Mouse (Mus musculus) C2C12 (cell line): Measurements from ENCODE around the gene Olfr76. TPM values are rescaled to one million over a fixed set of nuclear protein-coding genes. Genes with fewer than 3 reads are reported as not detected.
"Not testable (repeated sequence)": the region's sequence is repeated elsewhere in the genome, so short reads cannot be mapped to it uniquely, and the experiment has no call there.

ENCODE experiments used
- H3K27me3 ChIP-seq: one replicate; pipeline ENCODE4 v1.6.1; 2011; ENCODE audit not compliant: control insufficient read depth, insufficient read depth, insufficient read length
- H3K36me3 ChIP-seq: one replicate; pipeline ENCODE4 v1.6.1; 2011; ENCODE audit not compliant: control insufficient read depth, insufficient read depth
- H3K4me3 ChIP-seq: one replicate; pipeline ENCODE4 v1.5.1; 2011; ENCODE audit warnings: mild to moderate bottlenecking, control low read depth; ENCODE audit not compliant: poor library complexity, insufficient read depth, severe bottlenecking
- H3K79me2 ChIP-seq: one replicate; pipeline ENCODE4 v1.6.1; 2011; ENCODE audit not compliant: control insufficient read depth, insufficient read depth
- H3K79me3 ChIP-seq: one replicate; pipeline ENCODE4 v1.6.1; 2011; ENCODE audit warnings: low read depth, control low read depth
- H3ac ChIP-seq: one replicate; pipeline ENCODE3; 2011; ENCODE audit warnings: low read depth; ENCODE audit not compliant: control insufficient read depth, insufficient read length
- CEBPB ChIP-seq: IDR thresholded peaks from one replicate; pipeline ENCODE4 v1.6.1; 2011; ENCODE audit warnings: low read depth, mild to moderate bottlenecking, control low read depth, moderate library complexity
- CTCF ChIP-seq: IDR thresholded peaks from one replicate; pipeline ENCODE4 v1.5.1; 2011; ENCODE audit not compliant: control insufficient read depth, insufficient read depth, insufficient read length
- FOSL1 ChIP-seq: IDR thresholded peaks from one replicate; pipeline ENCODE4 v1.8.0; 2011; ENCODE audit warnings: mild to moderate bottlenecking, low read length; ENCODE audit not compliant: poor library complexity, insufficient read depth, severe bottlenecking
- MAX ChIP-seq: IDR thresholded peaks from one replicate; pipeline ENCODE4 v1.6.1; 2011; ENCODE audit warnings: mild to moderate bottlenecking, control low read depth
- MYOD1 ChIP-seq: IDR thresholded peaks from one replicate; pipeline ENCODE4 v1.6.1; 2011; ENCODE audit warnings: low read depth; ENCODE audit not compliant: control insufficient read depth, insufficient read length
- MYOG ChIP-seq: IDR thresholded peaks from one replicate; pipeline ENCODE4 v1.6.1; 2011; ENCODE audit not compliant: control insufficient read depth, insufficient read length; ENCODE audit errors: extremely low read depth
- USF1 ChIP-seq: IDR thresholded peaks from one replicate; pipeline ENCODE4 v1.6.1; 2011; ENCODE audit warnings: low read depth, mild to moderate bottlenecking, control low read depth, moderate library complexity
- long read RNA-seq, 2 experiments: library from polyadenylated mRNA; unstranded; transcript quantifications; one replicate each; pipeline ENCODE4 v2.0.0; 2019 to 2020
- polyA plus RNA-seq: library from polyadenylated mRNA; unstranded; fragments of >200 nt; fragmentation: generic; extraction: Trizol; gene quantifications from one replicate; pipeline ENCODE4 v1.2.1, GENCODE M21; 2012; ENCODE audit warnings: missing spikeins

Gene Olfr76
- not detected for polyA plus RNA-seq
- long read RNA-seq, experiment 1, result 0 reads
- long read RNA-seq, experiment 2, result 0 reads

GRCm38 (mm10) chr19:12123103-12123502, at the start of gene Olfr76:
Olfr76 (minus strand) TSS chr19:12123203.
- no peak for TF ChIP-seq CEBPB
- no peak for TF ChIP-seq CTCF
- no peak for TF ChIP-seq FOSL1
- no peak for TF ChIP-seq MYOD1
- no peak for TF ChIP-seq MYOG
- TF ChIP-seq MAX, result no peak
- no peak for TF ChIP-seq USF1
- no peak within 1 kb of the TSS for H3K4me3 ChIP-seq
- no peaks in the 10 kb centered on the region for H3K79me2 ChIP-seq
- no peaks in the 10 kb centered on the region for H3K27me3 ChIP-seq
- H3ac ChIP-seq, result no peak within 1 kb of the TSS
- H3K36me3 ChIP-seq, result no peaks in the 10 kb centered on the region
- no peaks in the 10 kb centered on the region for H3K79me3 ChIP-seq

DNA sequence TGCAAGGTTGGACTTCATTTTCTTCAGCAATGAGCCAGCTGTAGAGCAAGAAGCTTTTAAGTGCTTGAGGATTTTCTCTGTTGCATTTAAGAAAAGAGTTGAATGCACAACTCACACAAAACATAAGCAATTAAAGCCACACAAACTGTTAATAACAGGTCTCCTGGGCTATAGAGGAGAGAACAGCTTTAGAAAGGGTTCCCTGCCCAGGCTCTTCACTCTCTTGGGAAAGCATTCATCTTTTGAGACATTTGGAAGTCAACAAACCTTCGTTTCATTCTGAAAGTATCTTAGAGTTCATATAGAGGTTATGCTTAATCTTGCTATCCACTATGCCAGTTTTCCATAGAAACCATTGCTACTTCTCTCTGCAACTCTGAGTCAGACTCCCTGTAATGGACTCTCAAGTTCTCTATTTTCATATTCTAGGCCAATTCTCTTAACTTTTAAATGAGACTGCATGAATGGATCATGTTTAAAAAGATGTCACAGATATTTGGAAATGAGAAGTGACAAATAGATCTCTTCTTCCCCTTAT, 47.1 kb upstream of the Olfr76 start, which contains the start of gene Olfr1555-ps1:
TSS of gene Olfr1555-ps1 (minus strand) at position 51 of the 538 bp plus-strand sequence.
- not testable (repeated sequence) for H3K79me3 ChIP-seq, H3K36me3 ChIP-seq, H3K27me3 ChIP-seq, H3K79me2 ChIP-seq, H3ac ChIP-seq, H3K4me3 ChIP-seq

DNA sequence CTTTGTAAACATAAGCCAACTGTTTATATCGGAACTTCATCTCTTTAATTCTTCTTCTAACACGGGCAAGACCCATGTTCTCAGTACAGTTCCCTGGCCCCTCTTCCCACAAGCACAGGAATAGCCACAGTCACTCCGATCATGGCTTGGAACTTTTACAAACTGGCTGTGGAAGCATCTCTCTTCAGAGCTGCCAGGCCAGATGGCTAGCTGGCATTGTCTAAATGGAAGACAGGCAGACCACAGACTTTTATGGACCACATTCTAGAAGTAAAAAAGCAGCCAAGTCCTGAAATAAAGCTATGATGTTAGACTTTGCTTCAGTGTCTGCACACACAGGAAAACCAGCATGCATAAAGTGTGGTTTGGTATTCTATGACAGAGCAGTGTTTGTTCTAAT, 22.4 kb upstream of the Olfr76 start:
- Histone ChIP-seq H3K27me3 (no peaks in the 10 kb centered on the region), H3K79me2 (no peaks in the 10 kb centered on the region), H3K36me3 (no peaks in the 10 kb centered on the region), H3ac (no peak overlapping the region), H3K79me3 (no peaks in the 10 kb centered on the region), H3K4me3 (no peak overlapping the region)
- TF ChIP-seq MYOD1, result no peak
- no peak for TF ChIP-seq MYOG
- no peak for TF ChIP-seq USF1
- TF ChIP-seq FOSL1, result no peak
- no peak for TF ChIP-seq MAX

GRCm38 (mm10) chr19:12143356-12143755, 20.4 kb upstream of the Olfr76 start:
- H3K4me3 ChIP-seq, result no peak overlapping the region
- no peaks in the 10 kb centered on the region for H3K27me3 ChIP-seq
- TF ChIP-seq MYOG (no peak), USF1 (no peak), FOSL1 (no peak), CTCF (no peak), MAX (no peak), MYOD1 (no peak), CEBPB (no peak)
- no peaks in the 10 kb centered on the region for H3K79me2 ChIP-seq
- H3ac ChIP-seq, result no peak overlapping the region
- no peaks in the 10 kb centered on the region for H3K79me3 ChIP-seq
- no peaks in the 10 kb centered on the region for H3K36me3 ChIP-seq

DNA sequence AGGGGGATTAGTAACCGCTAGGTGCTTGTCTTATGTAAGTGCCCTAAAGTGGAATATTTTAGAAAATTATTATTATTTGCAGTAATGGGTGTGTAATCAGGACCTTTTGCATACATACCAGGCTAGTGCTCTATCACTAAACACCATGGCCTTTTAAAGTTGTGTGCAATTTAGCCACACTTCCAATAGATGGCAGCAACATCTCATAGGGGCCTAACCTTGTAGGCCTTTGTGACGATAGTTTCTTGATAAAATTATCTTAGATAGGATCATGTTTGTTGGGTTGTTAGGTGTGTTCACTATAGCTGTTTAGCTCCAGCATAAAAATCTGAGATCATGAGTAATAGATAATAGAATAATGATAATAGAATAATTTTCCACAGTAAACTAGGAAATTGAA, 11.3 kb upstream of the Olfr76 start:
- no peaks in the 10 kb centered on the region for H3K36me3 ChIP-seq
- no peak overlapping the region for H3ac ChIP-seq
- H3K4me3 ChIP-seq, result no peak overlapping the region
- no peaks in the 10 kb centered on the region for H3K27me3 ChIP-seq
- no peaks in the 10 kb centered on the region for H3K79me2 ChIP-seq
- TF ChIP-seq FOSL1, result no peak
- no peak for TF ChIP-seq CEBPB
- TF ChIP-seq USF1, result no peak
- TF ChIP-seq CTCF, result no peak
- TF ChIP-seq MYOD1, result no peak
- TF ChIP-seq MYOG, result no peak
- TF ChIP-seq MAX, result no peak
- H3K79me3 ChIP-seq, result no peaks in the 10 kb centered on the region

DNA sequence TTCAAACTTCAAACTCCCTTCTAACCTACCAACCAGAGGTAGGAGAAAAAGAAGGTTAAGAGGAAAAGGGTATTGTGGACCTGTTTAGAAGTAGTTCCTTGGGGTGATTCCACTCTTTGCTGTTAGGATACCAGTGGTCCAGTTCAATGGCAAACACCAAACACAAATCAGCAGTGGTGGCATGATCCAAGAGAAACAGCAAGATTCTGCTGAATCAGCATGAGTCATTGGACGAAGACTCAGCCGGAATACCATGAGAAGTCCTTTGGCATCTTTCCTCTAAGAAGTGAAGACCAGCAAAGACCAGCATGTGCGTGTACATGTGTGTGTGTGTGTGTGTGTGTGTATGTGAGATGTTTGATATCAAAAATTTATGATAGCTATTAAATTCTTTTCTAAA, 6.5 kb downstream of the Olfr76 start:
- no peak overlapping the region for H3K4me3 ChIP-seq
- no peaks in the 10 kb centered on the region for H3K27me3 ChIP-seq
- no peaks in the 10 kb centered on the region for H3K79me3 ChIP-seq
- no peak overlapping the region for H3ac ChIP-seq
- TF ChIP-seq CTCF (no peak), MAX (no peak), MYOD1 (no peak), MYOG (no peak), FOSL1 (no peak), USF1 (no peak), CEBPB (no peak)
- H3K79me2 ChIP-seq, result no peaks in the 10 kb centered on the region
- no peaks in the 10 kb centered on the region for H3K36me3 ChIP-seq
